Mouse (Mus musculus) layer of hippocampus, adult 9-11 months (tissue): ENCODE results near the gene Gli2.

Experiments used
- DNase-seq: peaks from one replicate; pipeline ENCODE4 v3.0.0; 2022

Gli2 gene

DNA sequence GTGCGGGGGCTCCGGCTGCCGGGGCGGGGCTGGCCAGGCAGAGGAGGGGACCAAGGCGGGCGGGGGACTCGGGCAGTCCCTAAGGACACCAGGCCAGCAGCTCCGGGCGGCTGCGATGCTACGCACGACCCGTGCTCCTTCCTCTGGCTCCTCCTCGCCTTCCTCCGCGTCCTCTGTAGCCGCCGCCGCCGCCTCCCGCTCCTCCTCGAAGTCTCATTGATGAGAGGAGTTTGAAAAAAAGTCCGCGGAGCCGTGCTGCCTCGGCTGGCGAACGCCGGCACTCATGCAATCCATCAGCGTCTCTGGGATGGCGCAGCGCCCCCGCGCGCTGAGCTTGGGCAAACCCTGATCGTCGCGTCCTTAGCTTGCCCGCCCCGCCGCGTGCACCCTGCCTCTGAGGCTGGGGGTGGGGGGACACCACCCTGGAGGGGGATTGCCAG, at the start of gene Gli2:
Gli2 (minus strand) TSS at position 218 of the 440 bp plus-strand sequence.
- peak; percentile 79 for DNase-seq

DNA sequence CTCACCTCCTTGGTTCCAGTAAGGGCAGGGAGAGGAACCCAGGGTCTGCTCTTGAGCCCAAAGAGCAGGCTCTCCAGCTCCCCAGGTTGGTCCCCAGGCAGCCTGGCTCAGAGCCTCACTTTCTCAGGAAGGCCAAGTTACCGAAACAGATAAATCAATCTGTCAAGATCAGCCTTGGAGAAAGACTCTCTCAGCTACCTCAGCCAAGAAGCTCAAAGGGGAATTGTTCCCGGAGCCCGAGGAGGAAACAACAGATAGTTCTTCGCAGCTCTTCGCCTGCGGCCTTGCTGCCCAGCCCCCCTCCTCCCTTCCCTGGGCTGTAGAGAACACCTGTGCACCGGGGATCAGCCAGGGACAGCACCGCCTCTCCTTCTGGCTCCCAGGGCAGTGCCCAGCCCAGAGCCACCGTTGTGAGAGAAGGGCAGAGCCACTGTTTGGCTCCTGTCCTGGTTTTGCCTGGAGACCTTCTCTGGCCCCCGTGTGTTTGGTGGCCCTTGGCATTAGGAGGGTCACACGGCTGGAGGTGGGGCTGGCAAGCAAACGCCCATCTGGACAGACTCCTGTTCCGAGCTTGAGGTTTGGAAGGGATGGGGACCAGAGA, 44.6 kb upstream of the Gli2 start:
- DNase-seq: no peak

DNA sequence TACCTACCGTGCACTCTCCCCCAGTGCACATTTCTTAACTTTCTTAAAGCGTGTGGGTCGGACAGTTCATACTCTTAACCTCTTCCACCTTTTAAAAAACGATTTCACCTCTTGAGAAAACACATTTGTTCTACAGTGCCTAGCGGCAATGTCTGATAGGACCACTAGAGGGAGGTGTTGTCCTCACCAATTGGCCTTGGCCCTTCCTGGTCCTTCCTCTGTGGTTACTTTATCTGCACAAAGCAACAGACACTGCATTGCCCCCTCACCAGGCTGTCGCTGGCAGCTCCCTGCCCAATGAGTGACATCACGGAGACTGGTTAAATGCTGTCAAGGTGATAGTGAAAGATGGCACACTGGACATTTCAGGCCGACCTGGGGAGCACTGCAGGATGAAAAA, 40.3 kb upstream of the Gli2 start:
- DNase-seq: peak; percentile 34

DNA sequence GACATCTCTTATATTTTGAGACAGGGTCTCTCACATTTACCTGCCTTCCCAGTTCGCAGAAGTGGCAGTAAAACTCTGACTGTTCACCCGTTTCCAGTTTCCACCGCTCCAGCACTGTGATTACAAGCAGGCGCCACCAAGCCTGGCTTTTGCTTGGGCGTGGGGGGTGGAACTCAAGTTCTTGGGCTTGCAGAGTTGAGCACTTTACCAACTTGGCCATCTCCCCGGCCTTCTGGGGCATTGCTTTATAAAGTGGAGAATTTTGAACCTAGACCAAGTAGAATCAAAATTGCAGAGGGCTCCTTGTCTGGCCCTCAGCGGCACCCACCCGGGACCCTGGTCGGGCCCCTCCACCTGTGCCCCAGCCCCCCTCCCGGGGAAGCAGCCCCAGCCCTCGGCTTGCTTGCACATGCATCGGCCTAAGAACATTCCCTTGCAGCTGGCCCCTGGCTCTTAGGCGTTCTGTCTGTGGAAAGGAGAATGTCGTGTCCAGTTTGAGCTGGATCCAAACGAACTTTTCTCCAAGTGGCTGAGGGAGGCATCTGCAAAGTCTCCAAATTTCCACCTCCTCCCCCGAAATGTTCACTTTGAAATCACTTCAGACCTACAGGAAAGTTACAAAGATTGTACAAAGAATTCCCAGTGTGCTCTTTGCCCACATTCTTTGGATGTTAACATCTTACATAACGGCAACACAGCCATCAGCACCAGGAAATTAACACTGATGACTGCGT, 36.6 kb upstream of the Gli2 start:
- no peak for DNase-seq

DNA sequence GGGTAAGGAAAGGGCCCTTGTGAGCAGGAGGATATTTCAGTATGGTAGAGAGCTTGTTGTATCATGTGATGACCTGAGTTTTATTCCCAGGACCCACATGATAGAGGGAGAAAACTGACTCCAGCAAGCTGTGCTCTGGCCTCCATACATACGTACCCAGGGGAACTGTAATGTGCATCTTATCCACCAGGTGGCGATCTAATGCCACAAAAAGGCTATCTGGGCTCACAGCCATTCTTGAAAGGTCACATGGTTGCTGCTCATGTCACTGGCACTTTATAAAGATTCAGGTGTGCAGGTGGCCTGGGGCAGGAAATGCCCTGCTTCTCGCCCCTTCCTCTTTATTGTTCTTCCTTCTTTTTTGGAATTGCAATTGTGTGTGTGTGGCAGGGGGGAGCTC, 34.1 kb upstream of the Gli2 start:
- DNase-seq: peak; percentile 61

DNA sequence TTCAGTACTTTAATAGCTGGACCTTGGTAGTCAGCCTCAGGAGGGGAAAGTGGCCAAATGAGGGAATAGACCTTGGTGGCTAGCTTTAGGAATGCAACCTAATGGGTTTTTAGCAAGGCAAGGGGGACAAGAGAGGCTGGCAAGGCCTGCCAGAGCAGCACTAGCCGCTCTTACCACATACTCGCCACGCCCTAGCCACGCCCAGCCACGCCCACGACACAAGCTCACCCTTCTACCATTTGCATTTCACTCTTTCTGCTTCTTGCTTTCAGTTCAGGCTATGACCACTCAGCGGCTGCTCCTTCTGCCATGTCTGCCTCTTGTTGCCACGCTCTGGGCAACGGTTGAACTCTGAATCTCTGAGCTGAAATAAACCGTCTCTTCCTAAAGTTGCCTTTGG, 32.4 kb upstream of the Gli2 start:
- DNase-seq: no peak

DNA sequence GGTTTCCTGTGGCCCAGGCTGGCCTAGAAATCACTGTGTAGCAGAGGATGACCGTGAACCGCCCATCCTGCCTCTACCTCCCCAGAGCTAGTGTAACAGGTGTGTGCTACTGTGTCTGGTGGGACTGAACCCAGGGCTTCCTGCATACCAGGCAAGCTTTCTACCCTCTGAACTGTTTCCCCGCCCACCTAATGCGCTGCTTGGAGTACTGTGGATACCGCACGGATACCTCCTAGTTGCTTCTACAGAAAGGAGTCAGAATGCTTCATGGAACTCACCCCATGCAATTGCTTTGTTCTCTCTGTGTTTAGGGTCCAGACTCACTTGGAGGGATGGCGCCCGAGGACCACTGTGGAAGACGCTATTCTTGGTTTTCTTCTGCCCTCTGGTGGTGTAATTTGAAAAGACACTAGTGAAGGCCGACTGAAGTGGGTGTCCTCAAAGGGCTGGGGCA, 30.1 kb upstream of the Gli2 start:
- DNase-seq: peak; percentile 19

DNA sequence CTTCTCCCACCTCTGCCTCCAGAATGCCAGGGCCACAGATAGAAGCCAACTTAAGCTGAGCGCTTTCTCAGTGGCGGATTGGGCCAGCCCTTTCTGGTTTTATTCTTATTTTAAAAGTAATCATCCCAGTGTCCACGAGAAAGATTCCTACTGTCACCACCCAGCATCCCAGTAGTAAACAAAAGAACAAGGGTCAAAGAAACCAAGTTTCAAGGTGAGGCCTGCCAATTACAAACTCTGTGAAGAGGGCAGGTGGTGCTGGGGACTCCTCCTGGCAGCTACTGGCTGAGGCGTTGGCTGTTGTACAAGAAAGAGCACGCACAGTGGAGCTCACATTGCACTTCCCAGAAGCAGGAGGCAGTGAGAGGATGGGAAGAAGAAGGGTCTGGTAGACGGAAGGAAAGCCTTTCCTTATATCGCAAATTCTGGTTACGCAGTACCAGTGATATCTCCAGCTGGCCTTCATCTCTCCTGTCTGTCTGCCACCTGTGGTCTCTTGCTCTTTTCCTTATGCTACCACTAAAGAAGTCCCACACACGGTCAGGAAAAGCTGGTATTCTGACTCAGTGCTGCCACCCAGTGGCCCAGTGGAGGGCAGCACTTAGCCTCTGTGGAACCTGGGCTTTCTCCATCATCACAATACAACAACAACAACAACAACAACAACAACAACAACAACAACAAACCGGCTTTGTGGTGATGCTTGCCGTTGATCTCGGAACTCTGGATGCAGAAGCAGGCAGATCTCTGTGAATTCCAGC, 29.0 kb upstream of the Gli2 start:
- peak; percentile 37 for DNase-seq

DNA sequence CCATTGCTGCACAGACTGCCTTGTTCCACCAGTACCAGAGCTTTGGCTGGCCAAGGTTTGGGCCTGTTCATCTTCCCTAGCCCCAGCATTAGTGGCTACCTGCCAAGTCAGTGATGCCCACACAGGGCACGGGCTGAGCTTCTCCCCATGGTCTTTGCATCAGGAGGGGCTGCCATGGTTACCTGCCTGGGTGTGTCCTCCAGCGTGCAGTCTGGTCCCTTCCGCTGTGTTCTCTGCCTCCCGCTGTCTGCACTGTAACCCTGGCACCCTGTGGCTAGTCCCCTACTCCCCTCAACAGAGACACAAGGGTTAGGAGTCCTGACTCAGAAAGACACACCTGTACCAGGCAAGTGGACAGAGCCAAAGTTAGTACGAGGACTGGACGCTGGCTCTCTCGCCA, 24.5 kb upstream of the Gli2 start:
- no peak for DNase-seq

DNA sequence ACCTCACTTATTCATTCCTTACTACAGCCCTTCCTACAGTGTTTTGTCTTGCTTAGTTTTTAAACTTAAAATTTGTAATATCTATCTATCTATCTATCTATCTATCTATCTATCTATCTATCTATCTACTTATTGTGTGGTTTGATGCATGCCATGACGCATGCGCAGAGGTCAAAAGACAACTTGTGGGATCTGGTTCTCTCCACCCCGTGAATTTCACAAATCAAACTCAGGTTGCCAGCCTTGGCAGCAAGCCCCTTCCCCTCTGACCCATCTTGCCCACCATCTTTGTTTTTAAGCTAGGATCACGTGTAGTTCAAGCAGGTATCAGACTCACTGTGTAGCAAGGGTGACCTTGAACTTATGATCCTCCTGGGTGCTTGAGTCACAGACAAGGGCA, 22.9 kb upstream of the Gli2 start:
- no peak for DNase-seq

DNA sequence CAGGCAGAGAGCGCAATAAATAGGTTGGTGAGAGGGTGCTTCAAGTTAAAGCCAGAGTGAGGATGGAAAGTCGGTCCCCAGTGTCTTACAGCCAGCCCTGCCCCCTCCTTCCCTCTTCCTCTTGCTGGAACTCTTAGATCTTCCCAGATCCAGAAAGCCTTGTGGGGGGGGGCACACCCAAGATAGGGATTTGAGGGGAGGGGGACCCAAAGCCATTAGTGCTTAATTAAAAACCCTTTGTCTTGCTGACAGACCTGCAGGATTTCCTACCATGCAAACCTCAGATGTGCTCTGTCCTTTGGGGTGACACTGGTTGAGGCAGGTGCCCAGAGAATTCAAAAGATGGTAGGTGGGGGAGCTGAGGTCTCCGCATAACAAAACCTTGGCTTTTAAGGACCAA, 22.5 kb upstream of the Gli2 start:
- no peak for DNase-seq

DNA sequence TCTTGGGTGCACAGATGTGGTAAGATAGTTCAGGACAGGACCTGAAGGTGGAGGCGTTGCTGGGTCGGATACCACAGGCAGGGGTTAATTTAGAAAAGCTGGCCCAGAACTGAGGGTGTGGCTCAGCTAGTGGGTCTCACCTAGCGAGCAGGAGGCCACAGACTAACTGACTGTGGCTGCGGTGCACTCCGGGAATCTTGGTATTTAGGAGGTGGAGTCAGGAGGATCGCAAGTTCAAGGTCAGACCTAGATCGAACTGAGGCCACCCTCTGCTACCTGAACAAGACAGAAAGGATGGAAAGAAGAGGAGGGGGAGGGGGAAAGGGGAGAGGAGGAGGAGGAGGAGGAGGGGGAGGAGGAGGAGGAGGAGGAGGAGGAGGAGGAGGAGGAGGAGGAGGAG, 22.1 kb upstream of the Gli2 start:
- no peak for DNase-seq

DNA sequence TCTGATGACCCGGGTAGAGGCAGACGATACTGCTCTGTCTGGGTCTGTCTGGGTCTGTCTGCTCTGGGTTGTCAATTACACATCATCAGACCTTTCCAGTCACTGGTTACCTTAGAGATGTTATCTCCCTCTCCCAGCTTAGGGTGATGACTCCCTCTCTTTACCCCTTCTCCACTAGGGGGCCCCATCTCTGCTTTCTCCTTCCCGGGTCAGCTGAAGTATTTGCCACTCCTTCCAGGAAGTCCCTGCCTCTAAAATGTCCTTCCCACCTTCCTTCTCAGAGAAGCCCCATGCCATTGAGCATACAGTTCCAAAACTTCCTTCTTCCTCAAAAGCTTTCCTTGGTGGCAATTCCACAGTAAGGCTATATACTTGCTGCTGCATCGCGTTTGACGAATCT, 21.5 kb upstream of the Gli2 start:
- DNase-seq: no peak

DNA sequence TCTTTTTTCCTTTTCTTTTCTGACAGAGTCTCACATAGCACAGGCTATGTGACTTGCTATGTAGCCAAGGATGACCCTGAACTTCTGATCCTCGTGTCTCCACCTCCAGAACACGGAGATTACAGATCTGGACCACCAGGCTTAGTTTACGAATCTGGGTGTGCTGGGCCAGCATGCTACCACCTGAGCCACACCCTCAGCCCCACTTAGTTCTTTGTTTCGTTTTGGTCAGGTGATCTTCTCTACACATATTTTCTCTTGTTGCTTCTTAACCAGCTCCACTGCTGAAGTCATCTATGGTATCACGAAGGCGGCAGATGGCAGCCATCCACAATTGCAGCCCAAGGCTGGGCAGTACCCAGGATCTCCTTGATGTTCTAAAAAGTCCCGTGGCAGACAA, 20.5 kb upstream of the Gli2 start:
- no peak for DNase-seq

DNA sequence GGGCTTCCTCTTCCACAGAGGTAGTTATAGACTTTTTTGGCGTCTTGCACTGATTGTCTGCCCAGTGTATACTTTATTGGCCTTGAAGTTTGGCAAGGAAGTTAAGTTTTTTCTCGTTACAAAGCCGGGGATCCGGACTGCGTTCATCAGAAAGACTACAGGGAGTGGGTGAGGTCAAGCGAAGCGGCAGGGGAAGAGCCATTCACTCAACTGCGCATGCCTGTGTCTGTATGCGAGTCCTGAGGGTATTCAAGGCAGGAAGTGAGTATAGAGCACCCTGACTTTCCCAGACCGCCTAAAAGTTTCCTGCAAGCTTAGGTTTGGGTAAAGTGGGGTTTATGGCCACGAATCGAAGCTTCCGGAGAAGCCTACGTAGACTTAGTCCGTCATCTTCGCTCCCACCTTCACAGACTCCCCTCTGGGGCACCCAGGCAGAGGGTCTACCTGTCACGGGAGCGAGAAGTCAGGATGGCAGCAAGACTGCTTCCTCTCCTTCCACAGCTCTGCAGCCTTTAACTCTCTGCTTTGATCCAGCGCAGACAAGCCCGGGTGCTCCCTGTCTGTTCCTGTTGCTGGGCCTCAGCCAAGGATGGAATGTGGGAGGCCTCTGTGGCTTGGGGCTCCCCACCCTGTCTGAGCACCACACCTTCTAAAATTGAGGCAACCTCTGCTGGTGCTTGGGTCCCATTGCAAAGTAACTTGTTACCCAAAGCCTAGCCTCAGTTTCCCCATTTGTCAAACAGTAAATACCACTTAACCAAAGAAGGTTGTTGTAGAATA, 11.7 kb upstream of the Gli2 start:
- no peak for DNase-seq

DNA sequence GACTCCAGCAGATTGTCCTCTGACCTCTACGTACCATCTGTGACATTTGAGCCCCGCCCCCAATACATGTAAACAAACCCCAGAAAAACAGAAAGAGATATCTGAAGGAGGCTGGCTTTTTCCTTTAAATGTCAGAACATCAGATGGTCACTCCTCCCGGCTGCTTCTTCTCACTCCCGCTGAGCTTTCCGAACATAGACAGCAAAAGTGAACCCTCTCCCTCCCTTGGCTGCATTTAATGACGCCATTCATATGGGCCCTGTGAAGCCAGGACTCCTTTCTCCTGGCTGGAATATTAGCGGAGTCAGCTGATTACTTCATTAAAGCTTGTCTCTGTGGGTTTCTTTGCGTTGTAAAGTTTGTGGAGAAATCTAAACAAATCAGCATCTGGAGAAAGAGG, 3.1 kb upstream of the Gli2 start:
- DNase-seq: no peak

DNA sequence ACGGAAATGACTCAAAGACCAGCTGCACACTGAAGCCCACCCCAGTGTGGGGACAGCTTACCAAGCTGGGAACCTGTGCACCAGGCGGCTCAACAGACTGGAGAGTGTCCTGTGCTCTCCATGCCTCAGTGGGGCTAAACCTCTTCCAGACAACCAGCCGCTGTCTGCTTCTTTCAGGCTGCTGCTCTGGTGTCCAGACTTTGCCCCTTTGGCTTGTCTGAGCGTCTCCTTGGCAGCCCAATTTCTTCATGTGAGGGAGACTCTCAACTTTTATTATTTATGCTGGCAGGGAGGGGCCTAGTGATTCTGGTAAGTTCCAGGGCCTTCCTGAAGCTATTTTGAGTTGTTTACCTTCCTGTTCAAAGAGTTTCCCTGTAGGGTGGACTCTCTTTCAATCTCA, 2.4 kb upstream of the Gli2 start:
- no peak for DNase-seq

DNA sequence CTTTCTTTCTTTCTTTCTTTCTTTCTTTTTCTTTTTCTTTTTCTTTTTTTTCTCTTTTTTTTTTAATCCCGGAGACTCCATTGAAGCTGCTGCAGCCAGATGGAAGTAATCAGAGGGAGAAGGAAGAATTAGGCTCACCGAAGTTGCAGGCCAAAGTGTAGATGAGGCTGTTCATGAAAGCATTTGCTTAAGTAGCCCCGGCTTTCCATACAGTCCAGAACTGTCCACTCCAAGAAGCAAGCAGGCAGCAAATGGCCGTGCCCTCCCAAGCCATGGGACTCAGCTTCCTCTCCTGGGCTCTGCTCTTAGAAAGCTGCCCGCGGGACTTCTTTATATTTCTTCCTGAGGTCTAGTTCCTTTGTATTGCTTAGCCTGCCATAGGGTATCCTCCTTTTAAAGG, 1.0 kb upstream of the Gli2 start:
- DNase-seq: no peak

DNA sequence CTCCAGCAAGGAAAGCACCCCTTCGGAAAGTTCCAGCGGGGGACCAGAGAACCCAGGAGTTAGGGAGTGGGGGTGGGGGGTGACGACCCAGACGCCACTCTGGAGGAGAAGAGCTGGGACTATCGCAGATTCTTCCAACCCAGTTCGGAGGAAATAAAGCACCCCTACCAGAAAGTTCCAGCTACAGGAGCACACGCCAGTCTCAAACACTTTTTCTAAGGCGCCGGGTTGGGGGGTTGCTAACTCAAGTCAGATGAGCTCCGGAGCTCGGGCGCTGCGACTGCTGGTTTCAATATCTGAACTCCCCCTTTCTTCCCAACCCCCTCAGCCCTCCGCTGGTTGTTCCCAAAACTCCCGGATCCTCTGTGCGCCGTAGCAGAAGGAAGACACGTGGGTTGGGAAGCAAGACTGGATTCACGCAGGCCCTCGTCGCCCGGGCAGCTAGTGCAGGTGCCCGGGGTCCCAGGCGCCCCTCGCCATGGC, 494 bp upstream of the Gli2 start:
- DNase-seq: no peak

DNA sequence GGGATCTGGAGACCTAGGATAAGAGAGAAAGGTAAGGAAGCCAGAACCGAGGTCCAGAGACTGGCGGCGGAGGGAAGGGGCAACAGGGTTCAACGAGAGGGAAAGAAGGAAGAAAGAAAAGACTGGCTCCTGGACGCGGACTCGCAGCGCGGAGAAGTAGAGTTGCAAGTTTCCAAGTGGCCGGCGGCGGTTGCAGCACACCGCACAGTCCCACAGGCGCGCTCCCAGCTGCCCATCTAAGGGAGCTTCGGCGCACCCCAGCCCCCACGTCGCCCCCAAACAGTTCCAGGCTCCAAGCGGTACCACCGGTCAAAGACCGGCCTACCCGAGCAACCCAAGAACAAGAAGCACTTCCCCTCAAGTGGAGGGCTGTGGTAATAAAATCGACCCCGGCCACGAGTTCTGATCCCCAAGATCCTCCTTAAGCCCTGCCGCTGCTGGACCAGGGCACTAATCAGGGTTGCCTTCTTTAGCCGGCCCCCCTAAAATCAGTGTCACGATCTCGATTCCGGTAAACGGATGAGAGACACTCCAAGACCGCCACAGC, 715 bp downstream of the Gli2 start:
- no peak for DNase-seq

DNA sequence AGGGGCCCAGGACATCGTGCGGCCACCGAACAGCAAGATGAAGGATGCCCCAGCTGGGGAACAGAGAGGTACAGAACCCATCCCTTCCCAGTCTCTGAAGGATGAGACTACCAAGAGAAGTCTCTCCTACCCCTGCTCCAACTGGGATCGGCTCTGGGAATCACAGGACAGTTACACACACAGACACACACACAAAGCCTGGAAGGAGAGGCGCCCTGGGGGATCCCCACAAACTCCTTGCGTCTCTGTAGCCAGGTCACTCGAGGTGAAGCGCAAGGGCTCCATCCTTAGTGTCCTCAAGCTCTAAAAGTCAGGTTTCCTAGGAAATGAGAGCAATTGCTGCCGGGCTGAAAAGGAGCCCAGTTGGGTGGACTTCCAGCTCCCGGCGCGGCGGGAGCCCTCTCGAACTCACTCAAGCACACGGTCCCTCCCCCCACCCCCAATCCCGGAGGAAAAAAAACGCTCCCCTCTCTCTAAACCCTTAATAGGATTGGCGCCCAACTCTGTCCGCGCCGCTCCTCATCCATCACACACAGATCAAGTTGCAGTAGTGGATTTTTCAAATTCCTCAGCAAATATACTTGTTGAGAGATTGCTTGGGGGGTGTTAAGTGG, 1.4 kb downstream of the Gli2 start:
- DNase-seq: no peak

DNA sequence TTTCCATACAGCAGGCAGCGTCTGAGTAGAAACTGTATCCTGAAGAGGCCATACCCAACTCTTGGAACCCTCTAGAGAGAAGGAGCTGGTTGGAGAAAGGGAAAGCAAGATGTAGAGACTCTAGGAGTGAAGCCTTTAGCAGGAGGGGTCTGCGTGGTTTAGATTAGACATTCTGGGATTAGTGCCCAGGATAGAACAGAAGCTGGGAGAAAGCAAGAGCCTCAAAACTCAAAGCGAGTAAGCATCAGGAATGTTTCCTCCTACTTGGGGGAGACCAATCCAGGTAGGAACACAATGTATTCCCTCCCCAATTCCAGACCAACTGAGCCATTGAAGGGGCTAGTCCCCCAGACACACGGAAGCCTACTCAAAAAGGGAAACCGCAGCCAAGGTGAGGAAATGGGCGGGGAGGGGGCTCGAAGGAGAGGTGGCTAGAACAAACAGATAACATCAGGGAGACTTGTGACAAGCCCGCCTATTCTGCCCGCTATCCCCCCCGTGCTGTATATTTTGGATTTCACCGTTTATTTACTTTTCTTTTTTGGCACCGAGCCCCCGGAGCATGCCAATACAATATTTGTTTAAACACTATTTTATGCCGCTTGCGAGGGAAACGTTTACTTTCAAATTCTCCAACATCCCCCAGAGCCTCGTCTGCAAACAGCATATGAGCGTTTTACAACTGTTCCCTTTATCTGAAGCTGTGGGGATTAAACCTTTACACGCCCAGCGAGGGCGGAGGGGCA, 2.1 kb downstream of the Gli2 start:
- no peak for DNase-seq
